Mouse (Mus musculus) macrophage (primary cell): Measurements from ENCODE around the gene Map1s. TPM values are rescaled to one million over a fixed set of nuclear protein-coding genes. Genes with fewer than 3 reads are reported as not detected.
"Not testable (repeated sequence)": the region's sequence is repeated elsewhere in the genome, so short reads cannot be mapped to it uniquely, and the experiment has no call there.

Source experiments
- H3K27ac ChIP-seq: fragments of 350-480 bp; formaldehyde crosslinking; 2 replicates; pipeline ENCODE4 v1.9.0; 2021
- H3K36me3 ChIP-seq: fragments of 350-480 bp; formaldehyde crosslinking; 2 replicates; pipeline ENCODE4 v1.9.0; 2021; ENCODE audit errors: inconsistent target
- H3K4me3 ChIP-seq: fragments of 350-480 bp; formaldehyde crosslinking; 2 replicates; pipeline ENCODE4 v1.9.0; 2021; ENCODE audit errors: inconsistent target
- H3K79me2 ChIP-seq: fragments of 350-480 bp; formaldehyde crosslinking; 2 replicates; pipeline ENCODE4 v1.9.0; 2021; ENCODE audit errors: inconsistent target
- WGBS: methylation state at CpG from one replicate; pipeline ENCODE4 v1.1.7; 2026; ENCODE audit warnings: inconsistent platforms; ENCODE audit not compliant: missing documents; 5-methylcytosine and 5-hydroxymethylcytosine counted together
- polyA plus RNA-seq: library from polyadenylated mRNA; stranded (reverse); fragments of 250-400 nt; gene quantifications from 3 replicates; pipeline ENCODE4 v1.2.4, GENCODE M21; 2018; ENCODE audit warnings: inconsistent platforms

The Map1s gene
- polyA plus RNA-seq, 1 experiment from 2014 or later, result 20.1 TPM

GRCm38 (mm10) chr8:70891356-70891755, 14.4 kb upstream of the Map1s start:
- Histone ChIP-seq H3K4me3 (no peak overlapping the region), H3K27ac (no peak overlapping the region), H3K36me3 (peaks cover 20% of the 10 kb centered on the region), H3K79me2 (peaks cover 8% of the 10 kb centered on the region)
- 18% methylated on average over 21 of the region's 21 CpGs for WGBS

- Histone ChIP-seq H3K79me2 (peaks cover 15% of the 10 kb centered on the region), H3K4me3 (no peak within 1 kb of the TSS), H3K27ac (no peak within 1 kb of the TSS), H3K36me3 (peaks cover 20% of the 10 kb centered on the region)
- 10% methylated on average over 79 of the region's 80 CpGs for WGBS
Measured at GRCm38 (mm10) chr8:70892022-70892895, 13.5 kb upstream of the Map1s start, which contains the start of gene Slc5a5. Gene Slc5a5 (minus strand): TSS chr8:70892757.

- H3K4me3 ChIP-seq, result no peak overlapping the region
- WGBS, result 45% methylated on average over 19 of the region's 20 CpGs
- peaks cover 20% of the 10 kb centered on the region for H3K36me3 ChIP-seq
- peaks cover 15% of the 10 kb centered on the region for H3K79me2 ChIP-seq
- H3K27ac ChIP-seq, result no peak overlapping the region
Measured at GRCm38 (mm10) chr8:70892896-70893655, 12.7 kb upstream of the Map1s start.

GRCm38 (mm10) chr8:70893656-70894384, 11.9 kb upstream of the Map1s start:
- Histone ChIP-seq H3K79me2 (peaks cover 15% of the 10 kb centered on the region), H3K36me3 (peaks cover 20% of the 10 kb centered on the region), H3K4me3 (no peak overlapping the region), H3K27ac (no peak overlapping the region)
- WGBS, result 50% methylated on average over 12 of the region's 12 CpGs

GRCm38 (mm10) chr8:70894385-70894720, 11.4 kb upstream of the Map1s start:
- Histone ChIP-seq H3K4me3 (no peak overlapping the region), H3K36me3 (peaks cover 20% of the 10 kb centered on the region), H3K79me2 (peaks cover 15% of the 10 kb centered on the region), H3K27ac (no peak overlapping the region)
- WGBS, result 95% methylated on average over 2 of the region's 2 CpGs

GRCm38 (mm10) chr8:70894771-70895545, 10.8 kb upstream of the Map1s start:
- Histone ChIP-seq H3K36me3 (peaks cover 20% of the 10 kb centered on the region), H3K79me2 (peaks cover 15% of the 10 kb centered on the region), H3K27ac (no peak overlapping the region), H3K4me3 (no peak overlapping the region)
- 91% methylated on average over 8 of the region's 8 CpGs for WGBS

GRCm38 (mm10) chr8:70895571-70896259, 10.0 kb upstream of the Map1s start:
- H3K79me2 ChIP-seq, result peaks cover 15% of the 10 kb centered on the region
- WGBS, result 87% methylated on average over 19 of the region's 24 CpGs
- not testable (repeated sequence) for H3K27ac ChIP-seq
- H3K4me3 ChIP-seq, result peak overlapping the region; percentile 90
- H3K36me3 ChIP-seq, result peaks cover 20% of the 10 kb centered on the region

- H3K36me3 ChIP-seq, result peaks cover 20% of the 10 kb centered on the region
Measured at GRCm38 (mm10) chr8:70896316-70897020, 9.3 kb upstream of the Map1s start.

GRCm38 (mm10) chr8:70897021-70897680, 8.6 kb upstream of the Map1s start, which contains the start of gene Rpl18a:
Gene Rpl18a (minus strand): TSS chr8:70897412.
- Histone ChIP-seq H3K79me2 (peaks cover 15% of the 10 kb centered on the region), H3K4me3 (peak within 1 kb of the TSS; percentile 90), H3K36me3 (peaks cover 20% of the 10 kb centered on the region), H3K27ac (peak within 1 kb of the TSS; percentile 70)
- WGBS, result under 1% methylated on average over 41 of the region's 60 CpGs

More at GRCm38 (mm10) chr8:70896316-70897020, 9.3 kb upstream of the Map1s start:
- WGBS, result 2% methylated on average over 25 of the region's 25 CpGs
- Histone ChIP-seq H3K4me3 (peak overlapping the region; percentile 90), H3K27ac (peak overlapping the region; percentile 54), H3K79me2 (peaks cover 15% of the 10 kb centered on the region)

- Histone ChIP-seq H3K27ac (peak overlapping the region; percentile 70), H3K79me2 (peaks cover 15% of the 10 kb centered on the region), H3K4me3 (peak overlapping the region; percentile 90), H3K36me3 (peaks cover 20% of the 10 kb centered on the region)
- under 1% methylated on average over 20 of the region's 20 CpGs for WGBS
Measured at GRCm38 (mm10) chr8:70897681-70898413, 7.9 kb upstream of the Map1s start.

- H3K27ac ChIP-seq, result no peak overlapping the region
- 44% methylated on average over 2 of the region's 2 CpGs for WGBS
- peaks cover 15% of the 10 kb centered on the region for H3K79me2 ChIP-seq
- no peak overlapping the region for H3K4me3 ChIP-seq
- H3K36me3 ChIP-seq, result peaks cover 20% of the 10 kb centered on the region
Measured at GRCm38 (mm10) chr8:70898661-70899198, 7.0 kb upstream of the Map1s start.

GRCm38 (mm10) chr8:70899226-70899625, 6.5 kb upstream of the Map1s start:
- H3K36me3 ChIP-seq, result peaks cover 15% of the 10 kb centered on the region
- H3K79me2 ChIP-seq, result peaks cover 15% of the 10 kb centered on the region
- WGBS, result 88% methylated on average over 2 of the region's 2 CpGs
- no peak overlapping the region for H3K27ac ChIP-seq
- no peak overlapping the region for H3K4me3 ChIP-seq
